Mouse (Mus musculus) kidney, adult 2 months (tissue): Measurements from ENCODE around the gene Myod1.

Source experiments
- CTCF ChIP-seq: fragments of 200-500 bp; conservative IDR thresholded peaks from 2 replicates; pipeline ENCODE4 v1.5.1; 2011; ENCODE audit warnings: low read depth, mild to moderate bottlenecking, control low read depth, low read length, moderate library complexity, mixed read lengths; ENCODE audit not compliant: insufficient read depth, insufficient read length
- POLR2A ChIP-seq: fragments of 200-500 bp; IDR thresholded peaks from one replicate; pipeline ENCODE4 v1.6.1; 2011; ENCODE audit warnings: low read depth, low read length, control low read depth

- TF ChIP-seq CTCF (no peak), POLR2A (no peak)
Observed at GRCm38 (mm10) chr7:46390226-46390625, 14.0 kb downstream of the Myod1 start.
